Mouse (Mus musculus): ENCODE measurements around the gene Scube2. TPM values are rescaled to one million over a fixed set of nuclear protein-coding genes. Genes with fewer than 3 reads are reported as not detected.
A peak's percentile ranks its signal among the peaks of the same experiment; 100 is the strongest.

Scube2 gene
- total RNA-seq (2021) (10 to 100 TPM; 21.0 to 22.1 TPM), polyA plus RNA-seq (2012; rRNA removed) (14.1 and 26.0 TPM in 2 replicates)
- long read RNA-seq, partial matches to known transcripts = 11 of 24 reads
- long read RNA-seq, other reads (novel, unspliced or antisense) = 13 of 24 reads

DNA sequence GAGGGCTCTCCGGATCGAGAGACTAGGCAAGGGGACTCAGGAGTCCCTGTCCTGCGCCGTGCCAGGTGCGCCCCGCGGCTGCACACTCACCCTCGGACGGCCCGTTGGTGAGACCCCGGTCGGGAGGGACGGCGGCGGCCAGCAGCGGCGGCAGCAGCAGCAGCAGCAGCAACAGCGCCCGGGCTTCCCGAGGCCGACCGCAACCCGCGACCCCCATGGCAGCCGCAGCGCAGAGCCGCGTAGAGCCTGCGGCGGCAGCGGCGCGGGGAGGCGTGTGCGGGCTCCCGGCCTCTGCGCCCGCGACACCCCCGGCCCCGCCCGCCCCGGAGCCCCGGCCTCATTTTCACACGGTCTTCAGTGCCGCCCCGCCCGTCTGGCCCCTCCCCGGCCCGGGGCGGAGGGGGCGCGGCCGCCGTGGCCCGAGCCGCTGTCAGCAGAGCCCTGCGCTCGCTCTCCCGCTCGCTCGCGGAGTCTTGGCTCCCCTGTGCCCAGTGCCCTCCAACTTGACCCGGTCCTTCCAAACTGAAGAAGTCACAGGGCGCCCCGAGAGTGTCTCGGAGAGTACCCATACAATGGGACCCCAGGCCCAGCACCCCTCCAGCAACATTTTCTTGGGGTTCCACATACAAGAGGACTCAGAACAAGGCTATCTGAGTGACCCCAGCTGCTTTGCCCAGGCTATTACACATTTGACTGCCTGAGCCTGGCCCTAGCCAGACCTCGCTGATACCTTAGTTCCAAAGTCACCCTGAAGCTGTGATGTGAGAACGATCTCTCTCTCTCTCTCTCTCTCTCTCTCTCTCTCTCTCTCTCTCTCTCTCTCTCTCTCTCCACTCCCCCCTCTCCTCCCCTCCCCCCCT lies at the start of gene Scube2:
Scube2 (minus strand) TSS at position 310 of the 860 bp plus-strand sequence.
- H3K27ac ChIP-seq = no peak within 1 kb of the TSS
- peak; percentile 35 to 58 for DNase-seq
- peaks cover 2% of the 10 kb centered on the region for H3K4me1 ChIP-seq (ENCODE audit: control insufficient read depth, insufficient read depth, low read length)
- H3K27me3 ChIP-seq (ENCODE audit: control insufficient read depth, insufficient read depth, low read length) = peaks cover 4% of the 10 kb centered on the region; the same call in 1 of the 2 replicates
- TF ChIP-seq CTCF (IDR thresholded peaks at IDR 0.05) (no peak), EP300 (IDR thresholded peaks at IDR 0.05; ENCODE audit: insufficient read depth, low read depth, low read length) (no peak), POLR2A (IDR thresholded peaks at IDR 0.05; ENCODE audit: insufficient read depth, low read depth, low read length) (no peak)
- H3K4me3 ChIP-seq = peak within 1 kb of the TSS; percentile 53
- H3K36me3 ChIP-seq (ENCODE audit: control insufficient read depth, insufficient read depth, low read length) = no peaks in the 10 kb centered on the region
- no peaks in the 10 kb centered on the region for H3K79me2 ChIP-seq (replicated peaks; ENCODE audit: control insufficient read depth, insufficient read depth, low read length)
- intact Hi-C loops (cut with DNase I) = no loop called here
- WGBS = 1% methylated on average over 68 of the region's 69 CpGs
- H3K9ac ChIP-seq (ENCODE audit: low read depth, low read length) = peak within 1 kb of the TSS; percentile 73

DNA sequence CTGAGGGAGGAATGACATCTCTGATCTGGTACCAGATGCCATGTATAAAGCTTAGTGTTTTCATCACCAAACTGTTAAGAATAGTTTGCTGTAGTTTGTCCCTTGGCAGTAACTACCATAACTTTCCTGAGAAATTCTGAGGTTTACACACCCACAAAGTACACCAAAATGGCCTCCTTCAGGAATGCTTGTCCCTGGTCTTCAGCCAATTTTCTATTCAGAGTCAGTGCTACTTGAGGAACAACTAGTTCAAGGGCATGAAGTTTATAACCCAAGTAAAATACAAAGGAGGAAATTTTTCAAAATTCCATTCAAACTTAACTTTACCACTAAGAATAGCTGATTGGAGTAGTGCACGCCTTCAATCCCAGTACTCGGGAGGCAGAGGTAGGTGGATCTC lies 40.7 kb upstream of the Scube2 start:
- Histone ChIP-seq H3K27me3 (ENCODE audit: control insufficient read depth, insufficient read depth, low read length) (no peaks in the 10 kb centered on the region; the same call in 1 of the 2 replicates), H3K36me3 (ENCODE audit: control insufficient read depth, insufficient read depth, low read length) (peaks cover 13% of the 10 kb centered on the region)
- intact Hi-C loops (cut with DNase I) = no loop called here

DNA sequence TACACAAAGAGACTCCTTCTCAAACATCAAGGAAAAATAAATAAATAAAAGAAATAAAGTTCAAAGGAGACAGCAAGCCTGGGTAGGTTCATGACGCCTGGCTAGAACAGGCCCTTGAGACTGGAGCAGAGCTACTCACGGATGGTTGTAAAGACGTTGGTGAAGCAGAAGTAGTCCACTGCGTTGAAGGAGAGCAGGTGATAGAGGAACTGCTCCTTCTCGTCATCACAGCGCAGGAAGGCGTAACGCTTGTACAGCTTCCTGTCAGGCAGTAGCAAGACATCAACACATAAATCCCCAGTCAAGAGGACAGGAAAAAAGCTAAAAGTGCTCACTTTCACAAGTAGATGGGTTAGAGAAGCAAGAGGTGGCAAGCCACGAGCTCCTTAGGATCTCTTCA lies 35.4 kb upstream of the Scube2 start:
- Histone ChIP-seq H3K9ac (ENCODE audit: low read depth, low read length) (no peak overlapping the region), H3K36me3 (ENCODE audit: control insufficient read depth, insufficient read depth, low read length) (peaks cover 3% of the 10 kb centered on the region), H3K27me3 (ENCODE audit: control insufficient read depth, insufficient read depth, low read length) (no peaks in the 10 kb centered on the region), H3K4me1 (ENCODE audit: control insufficient read depth, insufficient read depth, low read length) (no peaks in the 10 kb centered on the region; the same call in 1 of the 2 replicates), H3K27ac (no peak overlapping the region), H3K4me3 (no peak overlapping the region), H3K79me2 (replicated peaks; ENCODE audit: control insufficient read depth, insufficient read depth, low read length) (no peaks in the 10 kb centered on the region)
- intact Hi-C loops (cut with DNase I) = no loop called here
- no peak for DNase-seq
- WGBS = 83% methylated on average over 9 of the region's 9 CpGs
- TF ChIP-seq CTCF (IDR thresholded peaks at IDR 0.05) (no peak), EP300 (IDR thresholded peaks at IDR 0.05; ENCODE audit: insufficient read depth, low read depth, low read length) (no peak), POLR2A (IDR thresholded peaks at IDR 0.05; ENCODE audit: insufficient read depth, low read depth, low read length) (no peak)

More for the DNA sequence above, 40.7 kb upstream of the Scube2 start:
- TF ChIP-seq POLR2A (IDR thresholded peaks at IDR 0.05; ENCODE audit: insufficient read depth, low read depth, low read length) (no peak), CTCF (IDR thresholded peaks at IDR 0.05) (no peak), EP300 (IDR thresholded peaks at IDR 0.05; ENCODE audit: insufficient read depth, low read depth, low read length) (no peak)
- H3K4me3 ChIP-seq = no peak overlapping the region
- no peak for DNase-seq
- no peak overlapping the region for H3K9ac ChIP-seq (ENCODE audit: low read depth, low read length)
- H3K4me1 ChIP-seq (ENCODE audit: control insufficient read depth, insufficient read depth, low read length) = no peaks in the 10 kb centered on the region
- WGBS = 96% methylated on average over 2 of the region's 2 CpGs
- no peaks in the 10 kb centered on the region for H3K79me2 ChIP-seq (replicated peaks; ENCODE audit: control insufficient read depth, insufficient read depth, low read length)
- H3K27ac ChIP-seq = no peak overlapping the region

DNA sequence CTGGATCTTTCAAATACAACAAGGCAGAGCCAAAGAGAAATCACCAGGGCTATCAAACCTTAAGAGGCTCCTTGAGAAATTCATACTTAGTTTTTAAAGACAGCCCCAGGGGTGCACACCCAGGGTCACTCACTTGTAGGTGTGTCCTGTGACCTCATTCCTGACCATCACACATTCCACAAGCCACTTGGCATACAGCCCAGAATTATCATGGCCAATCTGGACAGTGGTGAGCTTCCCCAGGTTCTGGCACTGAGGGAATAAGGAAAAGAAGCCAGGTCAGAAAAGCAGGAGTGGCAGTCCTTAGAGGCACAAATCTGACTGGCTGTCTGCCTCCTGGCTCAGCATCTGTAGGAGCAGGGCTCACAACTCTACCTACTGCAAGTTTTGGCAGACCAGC lies 33.4 kb upstream of the Scube2 start:
- intact Hi-C loops (cut with DNase I) = no loop called here

DNA sequence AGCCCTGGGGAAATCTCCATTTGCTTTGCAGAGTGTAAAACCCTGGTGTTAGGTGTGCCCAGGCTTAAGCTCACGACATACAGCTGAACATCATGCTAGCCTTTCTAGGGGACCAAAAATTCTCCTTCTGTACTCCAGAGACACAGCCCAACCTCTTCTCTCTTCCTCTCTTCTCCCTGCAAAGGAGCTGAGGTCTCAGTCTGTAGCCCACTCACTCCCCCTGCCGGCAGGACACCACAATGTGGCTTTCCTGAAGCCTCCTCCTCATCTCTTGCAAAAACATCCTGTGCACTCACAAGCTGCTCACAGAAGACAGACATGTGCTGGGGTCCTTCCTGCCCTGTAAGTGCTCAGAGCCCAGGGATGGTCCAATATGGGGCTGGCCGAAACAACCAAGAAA lies 27.1 kb upstream of the Scube2 start:
- no peaks in the 10 kb centered on the region for H3K4me1 ChIP-seq (ENCODE audit: control insufficient read depth, insufficient read depth, low read length)
- no peak for TF ChIP-seq POLR2A (IDR thresholded peaks at IDR 0.05; ENCODE audit: insufficient read depth, low read depth, low read length)
- peak; percentile 84 for TF ChIP-seq CTCF (IDR thresholded peaks at IDR 0.05)
- no peak for TF ChIP-seq EP300 (IDR thresholded peaks at IDR 0.05; ENCODE audit: insufficient read depth, low read depth, low read length)
- no peak overlapping the region for H3K27ac ChIP-seq
- peak; percentile 57 to 77 for DNase-seq
- intact Hi-C loops (cut with DNase I) = loop anchor here (1.0 to 2.0 kb wide), 2 partner anchors 100 to 184 kb away; no protein-coding TSS in a partner anchor
- H3K4me3 ChIP-seq = no peak overlapping the region
- no peaks in the 10 kb centered on the region for H3K79me2 ChIP-seq (replicated peaks; ENCODE audit: control insufficient read depth, insufficient read depth, low read length)
- H3K27me3 ChIP-seq (ENCODE audit: control insufficient read depth, insufficient read depth, low read length) = no peaks in the 10 kb centered on the region
- 24% methylated on average over 3 of the region's 3 CpGs for WGBS
- H3K9ac ChIP-seq (ENCODE audit: low read depth, low read length) = no peak overlapping the region
- H3K36me3 ChIP-seq (ENCODE audit: control insufficient read depth, insufficient read depth, low read length) = no peaks in the 10 kb centered on the region

More for the DNA sequence above, 33.4 kb upstream of the Scube2 start:
- Histone ChIP-seq H3K9ac (ENCODE audit: low read depth, low read length) (no peak overlapping the region), H3K27me3 (ENCODE audit: control insufficient read depth, insufficient read depth, low read length) (no peaks in the 10 kb centered on the region), H3K79me2 (replicated peaks; ENCODE audit: control insufficient read depth, insufficient read depth, low read length) (no peaks in the 10 kb centered on the region), H3K4me3 (no peak overlapping the region), H3K4me1 (ENCODE audit: control insufficient read depth, insufficient read depth, low read length) (no peaks in the 10 kb centered on the region; the same call in 1 of the 2 replicates), H3K36me3 (ENCODE audit: control insufficient read depth, insufficient read depth, low read length) (no peaks in the 10 kb centered on the region), H3K27ac (no peak overlapping the region)
- DNase-seq = no peak
- no peak for TF ChIP-seq EP300 (IDR thresholded peaks at IDR 0.05; ENCODE audit: insufficient read depth, low read depth, low read length)
- TF ChIP-seq CTCF (IDR thresholded peaks at IDR 0.05) = no peak
- TF ChIP-seq POLR2A (IDR thresholded peaks at IDR 0.05; ENCODE audit: insufficient read depth, low read depth, low read length) = no peak

DNA sequence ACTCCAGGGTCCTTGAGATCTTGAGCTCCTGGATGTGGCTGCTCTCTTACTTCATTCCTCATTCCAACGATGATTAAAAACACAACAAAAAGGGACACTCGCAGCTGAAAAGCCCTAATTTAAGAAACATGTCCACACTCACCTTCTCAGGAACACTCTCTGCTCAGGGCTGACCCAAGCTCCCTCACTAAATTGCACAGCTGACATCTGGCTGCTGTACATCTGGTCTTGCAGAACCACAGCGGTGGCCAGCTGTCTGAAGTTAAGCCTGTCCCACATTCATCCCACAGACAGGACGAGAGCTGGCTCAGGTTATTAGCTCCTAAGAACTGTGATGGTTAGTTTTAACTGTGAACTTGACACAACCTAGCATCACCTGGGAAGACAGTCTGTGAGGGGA lies 26.3 kb upstream of the Scube2 start:
- intact Hi-C loops (cut with DNase I) = loop anchor here (1.0 to 2.0 kb wide), 2 partner anchors 99 to 183 kb away; no protein-coding TSS in a partner anchor

More for the DNA sequence above, 26.3 kb upstream of the Scube2 start:
- H3K9ac ChIP-seq (ENCODE audit: low read depth, low read length) = no peak overlapping the region
- WGBS = 78% methylated on average over 4 of the region's 4 CpGs
- H3K79me2 ChIP-seq (replicated peaks; ENCODE audit: control insufficient read depth, insufficient read depth, low read length) = no peaks in the 10 kb centered on the region
- H3K27ac ChIP-seq = no peak overlapping the region
- peak in 1 of 2 experiments; percentile 15 for DNase-seq
- H3K4me3 ChIP-seq = no peak overlapping the region
- H3K4me1 ChIP-seq (ENCODE audit: control insufficient read depth, insufficient read depth, low read length) = no peaks in the 10 kb centered on the region
- H3K27me3 ChIP-seq (ENCODE audit: control insufficient read depth, insufficient read depth, low read length) = no peaks in the 10 kb centered on the region
- no peaks in the 10 kb centered on the region for H3K36me3 ChIP-seq (ENCODE audit: control insufficient read depth, insufficient read depth, low read length)
- TF ChIP-seq EP300 (IDR thresholded peaks at IDR 0.05; ENCODE audit: insufficient read depth, low read depth, low read length) (no peak), CTCF (IDR thresholded peaks at IDR 0.05) (no peak), POLR2A (IDR thresholded peaks at IDR 0.05; ENCODE audit: insufficient read depth, low read depth, low read length) (no peak)

Measured in heart, adult 2 months (tissue).